Comparison of ENCODE assay signal across 20 mouse cellular contexts in the genomic region with DNA sequence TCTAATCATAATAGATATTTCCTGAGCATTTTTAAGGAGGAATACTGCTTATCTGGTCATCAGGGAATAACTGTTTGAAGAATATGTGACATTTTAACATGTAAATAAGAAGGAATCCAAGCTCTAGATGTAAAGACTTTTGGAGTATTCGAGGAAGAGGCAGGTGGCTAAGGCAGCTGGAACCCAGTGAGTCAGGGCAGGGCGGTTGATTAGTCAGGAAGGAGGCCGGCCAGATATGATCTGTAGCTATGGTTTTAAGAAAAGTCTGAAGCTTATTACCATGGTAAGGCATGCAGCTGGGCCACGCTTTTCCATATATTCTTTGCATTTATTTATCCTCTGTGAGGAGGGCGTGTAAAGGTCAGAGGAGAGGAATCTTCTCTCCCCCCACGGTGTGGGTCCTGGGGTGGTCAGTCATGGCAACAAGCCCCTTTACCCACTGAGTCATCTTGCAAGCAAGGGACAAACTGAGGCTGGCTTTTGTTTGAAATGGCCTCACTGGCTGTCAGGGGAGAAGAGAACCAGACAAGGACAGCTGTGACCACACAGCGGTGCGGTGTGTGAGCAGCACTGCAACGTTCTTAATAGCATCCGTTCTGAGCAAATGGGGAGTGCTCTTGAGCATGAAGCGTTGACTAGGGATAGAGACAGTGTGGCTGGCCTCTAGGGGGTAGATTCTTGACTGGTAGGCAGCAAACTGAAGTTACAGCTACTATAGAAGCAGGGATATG. TPM values are rescaled to one million over a fixed set of nuclear protein-coding genes. Genes with fewer than 3 reads are reported as not detected.
"Had no signal": no experiment of that assay in that cellular context is flagged by ENCODE, and none has a peak within 500 bp of the region (broad histone marks: within the 10 kb centered on the region; RNA-seq: fewer than 3 reads in every experiment).

No protein-coding gene starts in this region.

- H3K4me1 ChIP-seq: limb, embryonic 10.5 days; limb, embryonic 13.5 days; liver, embryonic 13.5 days had no signal

- H3K9ac ChIP-seq: limb, embryonic 13.5 days; liver, embryonic 13.5 days; lung, embryonic 14.5 days; neural tube, embryonic 12.5 days; neural tube, embryonic 15.5 days had no signal

- H3K36me3 ChIP-seq: limb, embryonic 10.5 days; limb, embryonic 13.5 days; liver, embryonic 13.5 days; midbrain, embryonic 10.5 days; neural tube, embryonic 12.5 days had no signal

- H3K27ac ChIP-seq: limb, embryonic 10.5 days; limb, embryonic 13.5 days; liver, embryonic 13.5 days; macrophage; midbrain, embryonic 10.5 days; neural tube, embryonic 12.5 days; neural tube, embryonic 15.5 days had no signal

- H3K9me3 ChIP-seq: limb, embryonic 10.5 days; limb, embryonic 13.5 days; liver, embryonic 13.5 days; midbrain, embryonic 10.5 days; neural tube, embryonic 12.5 days; neural tube, embryonic 15.5 days had no signal

- DNase-seq: kidney, adult 9 months; kidney, postnatal 14 days; kidney, postnatal 4 days; liver; liver, embryonic 13.5 days; lung, embryonic 14.5 days; midbrain, embryonic 14.5 days; thymus, adult 18-20 months; thymus, postnatal 36 days had no signal

- H3K27me3 ChIP-seq: limb, embryonic 13.5 days; liver, embryonic 13.5 days; neural tube, embryonic 12.5 days; neural tube, embryonic 15.5 days had no signal

- H3K4me3 ChIP-seq: limb, embryonic 10.5 days; limb, embryonic 13.5 days; liver, embryonic 13.5 days; midbrain, embryonic 10.5 days; neural tube, embryonic 12.5 days; neural tube, embryonic 15.5 days had no signal

- H3K4me2 ChIP-seq: limb, embryonic 13.5 days; liver, embryonic 13.5 days; lung, embryonic 14.5 days; neural tube, embryonic 12.5 days; neural tube, embryonic 15.5 days had no signal

- ATAC-seq: lung, postnatal 0 days had no signal

RNA-seq across cellular contexts. Expression of a gene that starts 6.0 kb away (rescaled TPM):
- polyA plus RNA-seq: liver, embryonic 13.5 days; lung, embryonic 14.5 days; lung, postnatal 0 days; macrophage; small intestine, adult 2 months; urinary bladder, adult 2 months had no signal

RNA-seq across cellular contexts. Expression of a gene that starts 6.3 kb away (rescaled TPM):
- total RNA-seq: megakaryocyte, adult 5-6 weeks had no signal
- polyA plus RNA-seq: lung, postnatal 0 days; macrophage; spleen, adult 2 months had no signal
